Mouse (Mus musculus): ENCODE results near the gene Asb1.

The Asb1 gene

DNA sequence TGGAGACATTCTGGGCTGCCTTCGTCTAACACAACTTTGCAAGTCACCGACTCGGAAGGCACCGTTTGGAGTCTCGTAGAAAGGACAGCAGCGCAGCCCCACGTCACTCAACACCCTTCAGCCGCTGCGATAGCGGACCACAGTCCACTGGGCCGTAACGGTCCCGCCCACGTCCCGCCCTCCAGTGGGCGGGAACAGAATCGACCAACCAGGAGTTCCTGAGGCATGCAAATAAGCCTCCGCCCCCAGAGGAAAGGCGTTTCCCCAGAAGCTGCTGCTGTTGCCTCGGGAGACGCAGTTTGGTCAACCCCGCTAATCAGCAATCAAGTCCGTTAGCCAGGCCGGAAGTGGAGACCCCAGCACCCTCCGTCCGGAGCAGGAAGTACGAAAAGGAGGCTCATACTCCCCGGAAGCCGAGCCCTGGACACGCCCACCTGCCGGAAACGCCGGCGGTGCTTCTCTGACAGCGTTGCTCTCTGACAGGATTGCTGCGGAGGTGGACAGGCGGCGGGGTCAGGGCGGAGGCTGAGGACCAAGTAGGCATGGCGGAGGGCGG lies at the start of gene Asb1:
Gene Asb1 (plus strand): TSS at position 274 of the 556 bp plus-strand sequence.
- peak; percentile 95 for DNase-seq (ENCODE audit: low read depth)

DNA sequence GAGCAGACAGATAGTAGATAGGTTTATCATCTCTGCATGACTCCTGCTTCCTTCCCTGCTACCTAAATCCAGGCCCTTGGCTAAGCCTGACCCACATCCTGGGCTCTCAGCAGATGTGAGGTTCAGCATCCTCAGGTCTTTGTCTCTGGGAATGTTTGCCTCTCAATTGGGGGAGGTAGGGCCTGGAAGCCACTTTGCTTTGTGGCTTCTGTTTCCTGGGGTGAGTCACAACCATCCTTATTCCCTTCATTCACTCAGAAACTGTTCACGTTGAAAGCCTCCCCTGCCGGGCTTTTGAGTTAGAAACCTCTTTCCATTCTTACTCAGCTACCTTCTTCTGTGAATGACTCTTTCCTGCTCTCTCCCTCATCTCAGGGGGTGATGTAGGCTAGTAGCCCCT lies 47.6 kb upstream of the Asb1 start:
- DNase-seq (ENCODE audit: low read depth) = no peak

DNA sequence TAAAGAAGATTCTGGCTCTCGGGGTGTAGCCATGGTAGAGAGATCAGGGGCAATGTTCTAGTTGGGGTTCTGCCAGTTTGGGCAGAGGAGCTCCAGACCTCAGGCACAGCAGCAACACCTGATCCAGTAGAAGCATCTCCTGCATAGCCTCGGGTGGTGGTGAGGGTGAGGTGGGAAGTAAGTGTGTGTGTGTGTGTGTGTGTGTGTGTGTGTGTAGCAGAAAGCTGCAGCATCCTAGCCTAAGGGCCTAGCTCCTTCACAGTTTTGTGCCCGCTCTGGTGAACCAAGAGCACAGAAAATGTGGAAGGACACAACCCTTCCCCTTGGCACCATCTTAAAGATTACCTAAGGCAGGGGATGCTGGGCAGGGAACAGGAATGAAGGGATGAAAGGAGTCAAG lies 46.4 kb upstream of the Asb1 start:
- DNase-seq (ENCODE audit: low read depth) = no peak

DNA sequence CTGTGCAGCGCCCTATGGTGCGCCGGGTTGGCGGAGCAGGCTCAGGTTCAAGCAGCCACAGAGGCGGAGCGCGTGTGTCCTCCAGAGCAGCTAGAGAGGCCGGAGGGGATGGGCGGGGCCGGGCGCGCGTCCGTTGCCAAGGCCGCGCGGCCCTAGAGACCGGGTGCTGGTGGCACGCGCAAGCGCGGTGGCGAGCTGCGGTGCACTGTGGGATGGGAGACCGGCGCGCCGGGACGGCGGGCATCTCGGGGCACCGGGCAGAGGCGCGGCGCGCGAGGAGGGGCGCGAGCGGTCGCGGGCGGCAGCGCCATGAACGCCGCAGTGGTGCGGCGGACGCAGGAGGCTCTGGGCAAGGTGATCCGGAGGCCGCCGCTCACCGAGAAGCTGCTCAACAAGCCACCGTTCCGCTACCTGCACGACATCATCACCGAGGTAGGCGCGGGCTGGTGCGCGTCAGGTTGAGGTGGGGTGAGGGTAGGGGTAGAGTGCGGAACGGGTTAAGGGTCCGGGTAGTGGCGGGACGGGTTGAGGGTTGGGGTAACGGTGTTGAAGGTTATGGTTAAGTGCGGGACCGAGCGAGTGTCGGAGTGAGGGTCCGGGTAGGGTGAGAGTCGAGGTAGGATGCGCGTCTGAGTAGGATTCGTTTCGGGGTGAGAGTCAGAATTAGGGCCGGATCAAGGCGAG lies 45.7 kb upstream of the Asb1 start, which contains the start of gene Traf3ip1:
Gene Traf3ip1 (plus strand): TSS at position 191 of the 684 bp plus-strand sequence.
- DNase-seq (ENCODE audit: low read depth) = peak; percentile 74

DNA sequence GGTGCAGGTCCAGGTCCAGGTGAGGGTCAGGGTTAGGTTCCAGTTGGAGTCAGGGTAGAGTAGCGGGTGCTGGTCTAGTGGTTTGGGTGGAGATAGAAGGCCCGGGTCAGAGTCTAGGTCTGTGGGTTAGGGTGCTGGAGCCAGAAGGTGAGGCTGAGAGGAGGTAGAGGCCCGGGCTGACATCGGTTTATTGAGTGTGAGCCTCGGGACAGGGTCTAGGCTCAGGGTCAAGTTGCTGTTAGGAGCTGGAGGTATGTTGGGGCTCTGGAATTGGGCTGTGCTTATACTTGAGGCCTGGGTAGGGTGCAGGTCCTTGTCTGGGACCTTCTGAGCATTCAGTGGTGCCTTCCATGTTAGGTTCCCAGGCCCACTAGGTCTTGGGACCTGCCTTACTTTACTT lies 45.0 kb upstream of the Asb1 start:
- DNase-seq (ENCODE audit: low read depth) = no peak

DNA sequence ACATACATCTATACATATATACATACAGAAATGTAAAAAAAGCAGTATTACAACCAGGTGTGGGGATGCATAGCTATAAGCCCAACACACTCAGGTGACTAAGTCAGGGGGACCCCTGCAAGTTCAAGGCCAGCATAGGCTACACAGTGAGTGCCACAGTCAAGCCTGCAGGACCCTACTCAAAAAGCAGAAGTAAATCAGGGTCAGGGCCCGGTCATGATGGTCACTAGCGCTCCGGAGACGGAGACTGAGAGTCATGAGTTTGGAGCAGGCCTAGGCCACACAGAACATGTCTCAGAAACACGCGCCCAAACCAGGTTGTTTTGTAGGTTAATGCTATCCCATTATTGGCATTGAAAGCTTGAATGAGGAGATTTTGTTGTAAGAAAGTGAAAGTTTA lies 41.8 kb upstream of the Asb1 start:
- DNase-seq (ENCODE audit: low read depth) = no peak

DNA sequence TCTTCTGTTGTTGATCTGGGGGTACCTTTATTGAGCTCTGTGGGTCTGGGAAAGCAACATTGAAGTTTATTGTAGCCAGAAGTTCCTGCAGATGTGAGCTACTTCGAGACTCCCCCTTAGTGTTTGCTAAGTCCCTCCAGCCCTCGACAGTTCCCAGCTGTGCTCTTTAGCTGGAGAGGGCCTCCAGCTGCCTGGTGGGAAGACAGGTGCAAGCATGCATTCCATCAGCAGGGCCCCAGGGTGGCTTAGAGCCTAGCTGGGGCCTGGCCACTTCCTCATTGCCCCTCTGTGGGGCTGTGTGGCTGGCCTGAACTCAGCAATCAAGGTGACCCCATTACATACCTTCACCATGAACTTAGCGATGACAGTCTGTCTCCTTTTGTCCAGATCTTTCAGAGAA lies 35.7 kb upstream of the Asb1 start:
- no peak for DNase-seq (ENCODE audit: low read depth)

DNA sequence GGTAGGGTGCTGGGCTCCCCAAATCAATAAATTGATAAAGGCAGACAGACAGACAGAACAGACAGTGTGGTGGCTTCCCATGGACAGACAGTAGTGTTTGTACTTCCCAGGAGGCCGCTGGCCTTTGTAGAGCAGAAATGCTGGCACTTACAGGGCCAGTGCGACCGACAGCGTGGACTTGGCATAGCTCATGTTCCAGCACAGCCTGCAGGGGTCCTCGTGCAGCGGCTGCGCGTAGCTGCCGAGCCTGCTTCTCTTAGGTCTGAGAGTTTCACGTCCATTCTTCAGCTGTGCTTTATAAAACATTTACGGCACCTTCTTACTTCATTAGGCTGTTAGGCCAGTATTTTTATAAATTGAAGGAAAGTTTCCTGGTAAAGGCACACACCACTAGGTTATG lies 25.4 kb upstream of the Asb1 start:
- no peak for DNase-seq (ENCODE audit: low read depth)

DNA sequence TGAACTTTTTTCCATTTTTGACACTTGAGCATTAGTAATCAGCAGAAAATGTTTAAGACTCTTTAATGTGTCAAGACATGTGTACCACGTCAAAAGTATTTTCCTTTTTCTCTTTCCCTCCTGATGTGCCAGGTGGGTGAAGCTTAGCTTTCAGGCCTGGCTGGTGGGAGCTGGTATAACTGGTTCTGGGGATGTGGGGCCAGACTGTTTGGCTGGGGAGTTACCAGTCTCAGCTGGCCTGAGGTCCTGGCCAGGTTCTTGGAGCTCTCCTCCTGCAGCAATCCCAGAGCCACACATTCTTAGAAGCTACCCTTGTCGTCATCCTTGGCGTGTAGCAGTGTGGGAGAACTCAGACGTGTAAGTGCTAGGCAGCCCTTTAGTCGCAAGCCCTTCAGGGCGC lies 24.7 kb upstream of the Asb1 start:
- no peak for DNase-seq (ENCODE audit: low read depth)

DNA sequence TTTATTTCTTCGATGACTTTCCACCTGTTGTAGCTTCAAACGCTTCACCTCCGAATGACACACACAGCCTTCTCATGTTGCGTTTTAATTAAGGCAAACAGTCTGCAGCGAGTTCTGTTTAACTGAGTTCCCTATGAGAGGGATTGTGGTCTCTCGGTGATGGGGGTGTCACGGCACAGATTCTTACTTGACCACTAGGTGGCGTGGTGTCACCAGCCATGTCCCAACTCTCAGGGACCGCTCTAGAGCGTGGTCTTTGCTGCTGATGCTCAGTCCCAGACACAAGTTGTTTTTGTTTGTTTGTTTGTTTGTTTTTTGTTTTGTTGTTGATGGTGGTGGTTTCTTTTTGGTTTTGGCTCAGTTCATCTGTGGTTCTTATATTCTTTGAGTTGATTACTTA lies 16.6 kb upstream of the Asb1 start:
- peak; percentile 51 for DNase-seq (ENCODE audit: low read depth)

DNA sequence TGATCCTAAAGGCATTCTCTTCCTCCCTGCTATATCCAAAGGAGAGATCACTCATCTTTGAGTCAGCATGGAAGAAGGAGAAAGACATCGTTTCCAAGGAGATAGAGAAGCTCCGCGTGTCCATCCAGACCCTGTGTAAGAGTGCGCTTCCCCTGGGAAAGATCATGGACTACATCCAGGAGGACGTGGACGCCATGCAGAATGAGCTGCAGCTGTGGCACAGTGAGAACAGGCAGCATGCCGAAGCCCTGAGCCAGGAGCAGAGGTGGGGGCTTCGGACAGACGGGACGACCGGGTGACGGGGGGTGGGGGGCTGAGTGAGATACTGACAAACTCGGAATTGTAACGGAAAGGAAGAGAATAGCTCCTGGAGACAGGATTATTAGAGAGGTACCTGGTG lies 14.5 kb upstream of the Asb1 start:
- DNase-seq (ENCODE audit: low read depth) = no peak

DNA sequence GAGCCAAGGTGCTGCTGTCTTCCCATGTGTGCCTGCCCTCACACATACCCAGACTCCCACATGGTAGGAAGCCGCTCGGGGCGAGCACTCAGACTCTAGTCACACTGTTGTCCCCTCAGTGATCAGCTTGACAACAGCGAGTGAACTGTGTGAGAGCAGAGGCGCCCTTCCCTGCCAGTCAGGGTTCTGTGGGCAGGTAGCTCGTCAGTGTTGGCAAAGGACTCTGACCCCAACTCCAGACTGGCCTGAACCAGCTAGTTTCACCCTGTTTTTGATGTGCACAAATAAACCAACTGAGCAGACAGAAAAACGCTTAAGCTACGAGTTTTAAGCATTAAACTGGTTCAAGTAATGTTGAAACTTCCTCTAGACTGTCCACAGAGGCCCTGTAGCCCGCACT lies 10.2 kb upstream of the Asb1 start:
- no peak for DNase-seq (ENCODE audit: low read depth)

DNA sequence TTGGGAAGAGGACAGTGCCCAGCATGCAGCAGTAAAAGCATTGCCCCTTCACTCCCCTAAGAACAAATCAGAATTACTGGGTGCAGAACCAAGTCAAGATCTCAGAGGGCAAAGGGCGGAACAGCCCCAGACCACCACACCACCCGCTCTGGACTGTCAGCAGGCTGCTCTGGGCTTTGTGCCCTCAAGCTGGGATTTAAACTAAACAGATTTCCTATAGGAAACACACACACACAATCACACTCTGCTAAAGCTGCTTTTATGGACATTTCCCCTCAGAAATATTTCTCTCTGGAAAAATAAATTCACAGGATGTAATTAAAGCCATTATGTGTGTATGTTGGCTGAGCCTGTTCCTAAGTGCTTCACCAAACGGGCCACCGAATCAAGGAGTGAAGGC lies 8.1 kb upstream of the Asb1 start:
- DNase-seq (ENCODE audit: low read depth) = no peak

DNA sequence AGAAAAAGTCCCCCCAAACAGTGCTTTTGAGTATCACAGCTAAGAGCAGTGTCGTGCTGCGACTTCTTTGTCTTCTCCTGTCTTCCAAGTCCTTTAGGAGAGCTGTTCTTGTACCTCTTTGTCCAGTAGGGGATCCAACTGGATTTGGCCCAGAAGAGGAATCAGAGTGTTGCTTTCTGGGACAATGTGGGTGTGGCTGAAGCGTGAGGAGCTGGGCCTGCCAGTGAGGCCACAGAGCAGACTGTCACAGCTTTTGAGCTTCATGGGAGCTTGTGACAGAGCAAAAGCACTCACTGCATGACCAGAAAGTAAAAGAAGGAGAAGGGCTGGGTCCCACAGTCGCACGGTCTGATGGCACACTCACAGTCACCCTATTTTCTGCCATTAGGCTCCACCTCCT lies 7.5 kb upstream of the Asb1 start:
- DNase-seq (ENCODE audit: low read depth) = no peak

DNA sequence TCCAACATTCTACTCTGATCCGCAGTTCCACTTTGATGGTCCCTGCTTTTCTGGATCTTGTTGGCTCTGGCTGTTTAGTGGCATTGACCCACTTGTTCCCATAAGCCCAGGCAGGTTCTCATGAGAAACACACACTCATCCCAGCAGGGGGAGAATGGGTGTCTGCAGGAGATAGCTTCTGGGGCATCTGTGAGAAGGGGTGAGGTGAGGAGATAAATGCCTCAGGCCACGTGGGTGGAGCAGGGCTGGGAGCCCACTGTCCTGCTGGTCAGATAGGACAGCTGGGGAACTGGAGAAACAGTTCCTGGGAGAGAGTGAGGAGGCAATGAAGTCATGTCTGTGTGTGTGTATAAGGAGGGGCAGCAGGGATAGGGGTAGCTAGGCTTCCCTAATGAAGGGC lies 6.9 kb upstream of the Asb1 start:
- no peak for DNase-seq (ENCODE audit: low read depth)

DNA sequence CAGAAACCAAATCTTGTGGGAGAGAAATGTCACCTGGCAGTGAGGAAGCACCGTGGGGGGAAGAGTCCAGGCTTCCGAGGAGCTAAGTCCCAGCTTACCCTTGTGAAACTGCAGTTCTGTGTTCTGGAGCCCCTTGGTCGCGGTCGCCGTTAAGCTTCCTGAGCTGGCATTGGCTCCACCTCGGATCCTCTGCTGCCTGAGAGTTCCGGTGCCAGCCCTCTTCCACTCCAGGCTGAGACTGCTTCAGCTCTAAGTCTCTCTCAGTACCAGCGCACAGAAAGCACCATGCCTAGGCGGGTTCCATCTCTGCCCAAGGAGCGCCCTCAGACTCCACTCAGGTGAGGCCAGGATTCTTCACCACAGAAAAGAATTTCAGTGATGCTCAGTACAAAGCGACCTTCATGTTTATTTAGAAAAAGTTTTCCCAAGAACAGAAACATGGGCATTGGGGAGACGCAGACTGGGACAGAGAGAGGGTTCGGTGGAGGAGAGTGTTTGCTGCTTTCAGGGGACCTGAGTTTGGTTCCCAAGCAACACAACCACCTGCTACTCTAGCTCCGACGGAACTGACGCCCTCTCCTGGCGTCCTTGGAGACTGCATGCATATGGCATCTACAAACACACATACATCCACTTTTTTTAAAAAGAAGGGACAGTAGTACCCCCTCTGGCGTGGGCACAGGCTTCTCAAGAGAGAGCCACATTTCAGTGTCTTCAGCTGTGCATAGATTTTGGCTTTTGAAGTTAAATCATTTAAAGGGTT lies 6.2 kb upstream of the Asb1 start:
- no peak for DNase-seq (ENCODE audit: low read depth)

DNA sequence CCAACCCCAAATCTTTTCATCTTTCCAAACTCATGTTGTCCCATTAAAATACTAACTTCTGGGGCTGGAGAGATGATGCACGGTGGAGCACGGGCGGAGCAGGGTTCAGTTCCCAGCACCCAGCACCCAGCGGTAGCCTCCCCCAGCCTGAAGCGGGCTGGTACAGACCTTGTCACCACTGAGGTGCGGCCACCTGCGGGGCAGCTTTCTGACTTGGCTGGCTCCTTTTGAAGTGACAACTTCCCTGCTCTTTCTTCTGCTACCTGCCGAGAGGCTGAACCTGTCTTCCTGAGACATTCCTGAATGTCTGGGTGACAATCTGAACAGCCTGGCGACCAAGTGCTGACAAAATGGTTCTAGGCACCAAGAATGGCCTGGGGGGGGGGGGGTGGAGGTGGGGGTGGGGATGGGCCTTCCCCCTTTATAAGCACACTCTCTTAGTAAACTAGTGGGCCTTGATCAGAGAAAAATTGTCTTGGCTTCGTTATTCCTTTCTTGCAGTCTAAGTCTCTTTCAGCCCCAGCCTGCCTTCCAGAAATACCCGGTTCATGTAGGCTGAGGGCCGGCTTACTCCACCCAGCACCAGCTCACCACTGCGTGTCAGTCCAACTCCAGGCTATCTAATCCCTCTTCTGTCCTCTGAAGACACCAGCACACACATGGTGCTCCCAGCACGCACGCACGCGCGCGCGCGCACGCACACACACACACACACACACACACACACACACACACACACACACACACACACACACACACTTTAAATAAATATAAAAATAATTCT lies 2.4 kb upstream of the Asb1 start:
- DNase-seq (ENCODE audit: low read depth) = no peak

DNA sequence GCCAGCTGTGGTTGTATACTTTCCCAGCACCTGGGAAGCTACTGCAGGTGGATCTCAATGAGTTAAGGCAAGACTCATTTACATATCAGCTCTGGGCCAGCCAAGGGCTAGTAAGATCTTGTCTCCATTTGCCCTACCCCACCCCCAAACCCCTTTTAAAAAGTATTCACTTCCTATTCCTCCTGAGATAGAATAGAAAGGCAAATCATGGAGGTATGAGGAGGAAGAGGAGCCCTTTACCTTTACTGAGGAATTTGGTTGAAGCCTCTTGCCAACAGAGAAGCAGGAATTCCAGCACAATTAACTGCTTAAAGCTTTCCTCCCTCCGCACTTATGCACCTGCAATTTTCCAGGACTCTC lies 1.8 kb upstream of the Asb1 start:
- no peak for DNase-seq (ENCODE audit: low read depth)

DNA sequence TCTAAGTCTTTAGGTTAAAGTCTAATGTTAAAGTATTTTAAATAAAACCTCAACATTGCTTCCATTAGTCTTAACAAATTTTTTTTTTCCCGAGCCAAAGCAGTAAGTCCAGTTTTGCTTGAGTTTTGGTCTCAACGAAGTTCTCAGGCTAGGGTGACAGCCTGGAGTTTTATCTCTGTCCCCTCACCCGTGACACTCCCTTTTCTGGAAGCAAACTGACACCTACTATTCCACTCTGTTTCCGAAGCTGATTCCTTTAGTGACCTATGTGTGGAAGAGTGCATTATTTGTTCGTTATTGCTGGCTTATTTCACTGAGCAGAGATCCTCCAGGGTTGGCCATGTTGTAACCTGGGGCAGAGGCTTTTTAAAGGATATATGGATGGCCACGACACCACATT lies 1.1 kb upstream of the Asb1 start:
- no peak for DNase-seq (ENCODE audit: low read depth)

DNA sequence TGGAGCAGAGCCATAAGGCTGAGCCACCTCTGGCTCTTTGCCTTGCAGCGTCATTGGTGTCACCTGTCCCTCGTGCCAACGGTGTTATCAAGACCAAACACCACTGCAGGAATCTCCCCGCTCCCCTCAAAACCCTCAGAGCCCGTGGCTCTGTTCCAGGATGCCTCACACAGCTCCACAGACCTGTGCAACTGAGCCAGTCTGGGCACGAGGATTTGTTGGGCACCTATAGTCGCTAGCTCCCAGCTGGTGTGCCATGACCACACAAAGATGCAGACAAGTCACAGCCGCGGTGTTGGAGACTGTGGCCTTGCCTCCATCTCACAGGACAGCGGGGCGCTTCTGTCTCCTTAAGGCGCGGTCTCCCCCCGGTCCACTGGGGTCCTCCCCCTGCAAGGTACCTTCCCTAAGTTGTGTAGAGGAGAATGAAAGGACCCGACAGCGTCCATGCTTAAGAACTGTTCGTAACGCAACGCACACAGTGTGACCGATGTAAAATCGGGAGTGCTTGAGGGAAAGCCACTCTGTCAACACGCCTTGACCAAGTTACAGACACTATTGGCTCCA lies 557 bp upstream of the Asb1 start:
- DNase-seq (ENCODE audit: low read depth) = no peak

DNA sequence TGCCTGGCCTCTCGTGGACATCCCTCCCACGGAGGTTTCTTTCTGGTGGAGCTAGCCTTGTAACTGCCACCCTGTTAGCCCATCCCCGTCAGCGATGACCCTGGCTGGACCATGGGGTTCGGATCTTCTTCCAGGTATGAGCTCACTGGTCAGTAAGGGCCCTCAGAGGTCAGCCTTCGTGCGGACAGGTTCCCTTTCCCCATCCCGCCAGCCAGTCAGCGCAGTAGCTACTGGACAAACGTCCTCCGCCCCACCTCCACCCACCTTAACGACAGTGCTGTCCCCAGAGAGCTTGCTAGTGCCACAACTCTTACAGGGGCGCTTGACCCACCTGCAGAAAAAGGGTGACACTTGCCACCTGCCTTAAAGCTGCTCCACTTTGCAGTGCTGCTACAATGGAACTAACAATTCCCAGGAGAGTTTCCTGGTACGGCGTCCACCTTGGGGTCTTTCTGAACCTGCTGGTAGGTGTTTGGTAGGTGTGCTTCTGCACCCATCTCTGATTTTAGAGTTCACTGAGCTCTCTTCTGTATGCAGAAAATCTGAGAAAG lies 773 bp downstream of the Asb1 start:
- DNase-seq (ENCODE audit: low read depth) = no peak

DNA sequence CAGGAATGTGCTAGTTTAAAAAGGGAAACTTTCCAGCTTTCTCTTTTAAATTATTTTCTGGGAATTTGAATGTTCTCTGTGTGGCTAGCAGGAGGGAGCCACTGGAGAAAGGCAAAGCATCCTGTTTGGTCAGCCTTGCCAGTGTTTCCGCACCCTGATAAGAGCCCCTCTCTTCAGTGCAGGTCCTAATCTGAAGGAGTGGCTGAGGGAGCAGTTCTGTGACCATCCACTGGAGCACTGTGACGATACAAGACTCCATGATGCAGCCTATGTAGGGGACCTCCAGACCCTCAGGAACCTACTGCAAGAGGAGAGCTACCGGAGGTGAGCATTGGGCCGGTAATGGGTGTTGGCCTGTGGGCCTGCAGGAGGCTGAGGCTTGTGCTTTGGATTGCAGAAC lies 3.6 kb downstream of the Asb1 start:
- no peak for DNase-seq (ENCODE audit: low read depth)

Measured in c-Kit-positive CD71-negative TER-119-negative erythroid progenitor cells, embryonic 14.5 days (primary cell).